Mouse (Mus musculus): ENCODE data around the gene Lrrc4c.

GRCm38 (mm10) chr2:96705004-96705403, 387.0 kb downstream of the Lrrc4c start:
- TF ChIP-seq CTCF (IDR thresholded peaks at IDR 0.05; ENCODE audit: borderline replicate concordance, extremely low read depth, insufficient read depth, insufficient read length) (no peak), POLR2A (IDR thresholded peaks at IDR 0.05; ENCODE audit: borderline replicate concordance, extremely low read depth, insufficient read depth, insufficient read length, poor library complexity, severe bottlenecking) (no peak)
